Mouse (Mus musculus) adrenal gland, postnatal 36 days (tissue): ENCODE results near the gene Trib3. TPM values are rescaled to one million over a fixed set of nuclear protein-coding genes. Genes with fewer than 3 reads are reported as not detected.

Experiments
- DNase-seq, 2 experiments: peaks; one replicate each; pipeline ENCODE4 v3.0.0; 2021; ENCODE audit warnings: mixed read lengths in 1 of 2
- total RNA-seq, 2 experiments: library from RNA; stranded (reverse); gene quantifications; 2 replicates each; pipeline ENCODE4 v1.2.3; 2021

Trib3 gene
- total RNA-seq, 2 experiments from 2014 or later: 4.6 to 19.9 TPM

DNA sequence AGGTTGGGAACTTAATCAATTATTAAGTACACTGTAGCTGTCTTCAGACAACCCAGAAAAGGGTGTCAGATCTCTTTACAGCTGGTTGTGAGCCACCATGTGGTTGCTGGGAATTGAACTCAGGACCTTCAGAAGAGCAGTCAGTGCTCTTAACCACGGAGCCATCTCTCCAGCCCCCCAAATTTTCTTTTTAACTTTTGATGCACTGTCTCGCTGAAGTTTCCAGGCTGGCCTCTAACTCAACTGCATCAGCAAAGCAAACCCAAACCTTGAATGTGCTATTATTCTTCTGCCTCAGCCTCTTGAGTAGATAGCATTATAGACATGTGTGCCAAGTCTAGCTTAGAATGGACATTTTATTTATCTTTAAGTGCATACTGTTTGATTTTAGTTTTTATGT is 3.9 kb upstream of the Trib3 start:
- DNase-seq: no peak

DNA sequence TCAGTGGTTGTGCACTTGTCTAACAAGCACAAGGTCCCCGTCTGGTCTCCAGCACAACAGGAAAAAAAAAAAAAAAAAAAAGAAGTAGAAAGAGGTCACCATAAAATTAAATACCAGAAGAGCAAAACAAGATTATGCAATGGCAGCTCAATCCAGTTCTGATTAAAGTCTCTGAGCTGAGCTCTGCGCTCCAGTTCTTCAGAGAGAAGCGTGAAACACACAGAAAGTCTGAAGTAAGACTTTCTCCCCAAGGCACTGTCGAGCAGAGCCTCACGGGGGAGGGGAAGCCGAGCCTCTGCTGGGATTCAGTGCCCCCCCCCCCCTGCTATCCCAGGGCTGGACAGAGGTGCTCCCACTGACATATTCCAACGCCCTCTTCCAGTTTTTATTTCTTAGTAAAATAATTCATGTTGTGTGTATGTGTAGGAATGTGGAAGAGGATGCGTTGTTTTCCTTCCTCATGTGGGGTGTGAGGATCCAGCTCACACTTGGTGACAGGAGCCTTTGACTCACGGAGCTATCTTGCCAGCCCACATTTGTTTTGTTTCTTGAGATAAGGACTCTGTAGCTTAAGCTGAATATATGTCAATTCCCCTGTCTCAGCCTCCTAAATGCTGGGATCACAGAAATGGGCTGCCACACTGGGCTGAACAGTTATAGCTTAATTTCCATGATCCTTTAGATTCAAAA is 3.1 kb upstream of the Trib3 start:
- DNase-seq: no peak

- DNase-seq: no peak
Observed at GRCm38 (mm10) chr2:152345393-152345792, 1.6 kb upstream of the Trib3 start.

GRCm38 (mm10) chr2:152344909-152345308 is 1.1 kb upstream of the Trib3 start:
- DNase-seq: no peak

- DNase-seq: no peak
Observed at GRCm38 (mm10) chr2:152344361-152344760, 529 bp upstream of the Trib3 start.

DNA sequence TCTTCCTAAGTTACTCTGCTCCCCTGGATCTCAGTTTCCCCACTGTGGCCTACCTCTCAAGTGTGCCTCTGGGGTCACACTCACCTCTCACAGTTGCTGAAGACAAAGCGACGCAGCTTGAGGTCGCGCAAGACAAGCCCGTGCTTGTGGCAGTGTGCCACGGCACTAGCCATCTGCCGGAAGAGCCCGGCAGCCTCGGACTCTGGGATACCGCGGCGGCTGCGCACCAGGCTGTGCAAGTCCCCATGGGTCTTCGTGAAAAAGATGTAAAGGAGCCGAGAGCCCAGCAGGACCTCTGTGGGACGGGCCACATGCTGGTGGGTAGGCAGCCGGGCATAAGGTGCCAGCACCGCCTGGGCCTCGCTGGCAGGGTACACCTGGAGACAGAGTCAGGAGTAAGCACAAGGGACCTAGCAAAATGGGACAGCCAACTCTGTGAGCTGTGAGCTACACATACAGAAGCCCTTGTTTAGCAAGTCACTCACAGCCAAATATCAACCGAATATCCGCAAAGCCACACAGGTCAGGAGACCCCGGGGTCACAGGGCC is 4.1 kb downstream of the Trib3 start:
- no peak for DNase-seq

DNA sequence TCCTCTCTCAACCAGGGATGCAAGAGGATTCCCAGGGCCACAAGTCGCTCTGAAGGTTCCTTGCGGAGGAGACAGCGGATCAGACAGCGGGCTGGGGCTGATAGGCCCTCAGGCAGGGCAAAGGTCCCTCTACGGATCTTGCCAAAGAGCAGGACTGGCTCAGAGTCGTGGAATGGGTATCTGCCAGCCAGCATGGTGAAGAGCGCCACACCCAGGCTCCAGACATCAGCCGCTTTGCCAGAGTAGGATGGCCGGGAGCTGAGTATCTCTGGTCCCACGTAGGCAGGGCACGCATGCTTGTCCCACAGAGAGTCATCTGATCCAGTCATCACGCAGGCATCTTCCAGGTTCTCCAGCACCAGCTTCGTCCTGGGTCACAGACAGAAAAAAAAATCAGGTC is 5.5 kb downstream of the Trib3 start:
- DNase-seq: no peak

GRCm38 (mm10) chr2:152337591-152338212 is 6.1 kb downstream of the Trib3 start:
- DNase-seq: no peak

DNA sequence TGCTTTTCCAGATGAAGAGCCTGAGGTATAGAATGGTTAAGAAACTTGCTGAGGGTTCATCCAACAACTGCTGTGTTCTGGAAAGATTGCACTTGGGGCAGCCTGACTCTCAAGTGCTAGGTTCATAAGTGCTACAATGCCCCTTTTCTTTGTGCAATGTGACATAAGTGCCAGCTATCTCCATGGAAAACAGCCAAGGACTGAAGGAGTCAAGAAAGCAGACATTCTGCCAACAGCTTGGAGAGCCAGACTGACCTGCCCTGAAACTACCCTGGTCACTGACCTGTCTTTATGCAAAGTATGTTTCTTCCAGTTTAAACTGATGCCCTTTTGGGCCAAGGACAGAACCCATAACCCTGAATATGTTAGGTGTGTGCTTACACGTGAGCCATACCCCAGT is 7.0 kb downstream of the Trib3 start:
- DNase-seq: no peak

DNA sequence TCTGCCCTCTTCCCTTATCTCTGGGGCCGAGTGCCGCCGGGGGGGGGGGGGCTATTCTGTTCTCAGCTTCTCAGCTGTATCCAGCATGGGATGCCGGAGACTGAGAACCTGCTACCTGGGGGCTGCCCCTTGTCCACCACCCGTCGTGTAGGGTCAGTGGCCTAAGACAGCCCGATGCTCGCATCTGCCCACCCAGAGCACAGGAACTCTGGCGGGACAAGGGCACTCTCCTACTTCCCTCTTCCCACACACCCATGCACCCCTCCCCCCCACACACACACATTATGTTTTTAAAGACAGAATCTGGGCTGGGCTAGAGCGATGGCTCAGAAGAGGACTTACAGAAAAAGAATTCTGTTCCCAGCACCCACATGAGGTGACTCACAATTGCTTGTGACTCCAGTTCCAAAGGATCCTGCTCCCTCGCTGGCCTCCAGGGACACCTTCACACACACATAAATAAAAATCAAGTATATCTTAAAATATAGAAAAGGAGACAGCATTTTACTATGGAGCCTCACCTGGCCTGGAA is 8.5 kb downstream of the Trib3 start:
- no peak for DNase-seq

GRCm38 (mm10) chr2:152333345-152334006 is 10.4 kb downstream of the Trib3 start:
- DNase-seq: no peak

GRCm38 (mm10) chr2:152332101-152332825 is 11.6 kb downstream of the Trib3 start, which contains the start of gene Rbck1:
Gene Rbck1 (minus strand): TSS chr2:152332653.
- peak; percentile 91 to 92 for DNase-seq

- DNase-seq: no peak
Observed at GRCm38 (mm10) chr2:152330858-152331423, 12.9 kb downstream of the Trib3 start.

DNA sequence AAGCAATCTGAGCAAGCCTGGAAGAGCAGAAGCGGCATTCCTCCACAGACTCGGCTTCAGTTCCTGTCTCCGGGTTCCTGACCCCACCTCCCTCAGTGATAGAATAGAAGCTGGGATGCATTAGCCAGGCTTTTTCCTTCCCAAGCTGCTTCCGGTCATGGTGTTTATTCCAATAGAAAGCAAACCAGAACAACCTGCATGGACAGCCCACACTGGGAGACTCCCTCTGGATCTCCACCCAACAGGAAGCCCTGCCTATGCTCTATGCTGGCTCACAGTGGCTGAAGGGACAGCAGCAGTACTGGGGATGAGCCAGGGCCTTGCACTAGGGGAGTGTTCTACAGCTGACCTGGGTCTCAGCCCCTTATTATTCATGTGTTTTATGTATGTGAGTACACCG is 15.9 kb downstream of the Trib3 start:
- no peak for DNase-seq

GRCm38 (mm10) chr2:152326654-152327053 is 17.2 kb downstream of the Trib3 start:
- DNase-seq: peak; percentile 65

GRCm38 (mm10) chr2:152326157-152326556 is 17.7 kb downstream of the Trib3 start:
- DNase-seq: no peak

GRCm38 (mm10) chr2:152324842-152325241 is 19.0 kb downstream of the Trib3 start:
- DNase-seq: peak; percentile 38 to 45

GRCm38 (mm10) chr2:152323971-152324370 is 19.9 kb downstream of the Trib3 start:
- peak; percentile 60 to 63 for DNase-seq

DNA sequence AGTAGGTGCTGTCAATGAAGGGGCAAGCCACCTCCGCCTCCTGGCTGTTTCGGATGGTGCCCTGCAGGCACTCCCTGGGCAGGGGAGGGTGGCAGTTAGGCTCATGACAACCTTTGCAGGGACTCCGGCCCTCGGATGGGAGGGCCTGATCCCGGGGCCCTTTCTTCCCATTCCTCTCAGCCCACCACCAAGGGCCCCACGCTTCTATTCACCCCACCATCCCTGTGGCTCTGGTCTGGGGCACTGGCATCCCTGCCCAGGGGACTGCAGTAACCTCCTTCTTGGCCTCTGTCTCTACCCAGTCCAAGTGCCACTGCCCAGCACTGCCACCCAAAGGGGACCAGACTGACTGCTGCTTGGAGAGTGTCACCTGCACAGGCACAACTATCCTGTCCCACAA is 21.6 kb downstream of the Trib3 start:
- no peak for DNase-seq

DNA sequence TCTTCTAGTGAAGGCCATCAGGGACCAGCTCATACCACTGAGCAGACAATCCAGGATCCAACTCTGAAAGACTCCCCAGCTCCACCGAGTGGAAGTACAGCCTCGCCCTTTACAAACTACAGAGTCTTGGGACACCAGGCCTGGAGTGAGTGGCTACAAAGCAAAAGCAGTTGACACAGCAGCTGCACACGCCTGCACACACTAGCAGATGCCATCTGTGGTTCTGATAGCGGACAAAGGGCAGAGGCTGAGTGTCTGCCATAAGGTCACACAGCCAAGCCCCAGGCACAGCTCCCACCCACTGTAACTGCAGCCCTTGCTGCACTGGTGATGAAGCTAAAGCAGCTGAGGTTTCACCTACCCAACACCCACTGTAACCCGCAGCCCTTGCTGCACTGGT is 22.3 kb downstream of the Trib3 start:
- no peak for DNase-seq

DNA sequence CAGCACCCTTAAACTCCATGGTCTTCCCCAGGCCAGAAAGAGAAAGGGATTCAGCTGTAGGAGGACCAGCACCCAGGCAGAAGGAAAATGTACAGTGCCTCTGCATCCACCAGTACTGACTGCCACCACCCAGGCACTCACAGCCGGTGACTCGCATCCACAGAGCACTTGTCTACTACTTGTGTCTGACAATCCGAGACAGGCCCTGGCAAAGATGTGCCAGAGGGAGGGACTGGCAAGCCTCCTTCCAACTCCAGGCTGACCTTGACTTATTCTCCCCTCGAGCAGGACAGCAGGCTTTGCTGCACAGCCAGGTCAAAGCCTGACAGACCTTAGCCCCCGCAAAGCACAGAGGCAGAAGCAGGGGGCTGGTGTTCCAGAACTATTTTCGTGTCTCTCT is 26.8 kb downstream of the Trib3 start:
- DNase-seq: peak; percentile 59 to 61

- no peak for DNase-seq
Observed at GRCm38 (mm10) chr2:152313926-152314325, 29.9 kb downstream of the Trib3 start.
